Mouse (Mus musculus) liver, embryonic 14.5 days (tissue): Measurements from ENCODE around the gene Bptf. TPM values are rescaled to one million over a fixed set of nuclear protein-coding genes. Genes with fewer than 3 reads are reported as not detected.
A peak's percentile ranks its signal among the peaks of the same experiment; 100 is the strongest.
"Not testable (repeated sequence)": the region's sequence is repeated elsewhere in the genome, so short reads cannot be mapped to it uniquely, and the experiment has no call there.

ENCODE experiments used
- ATAC-seq: fragments of 200-750 bp; cut with Nextera tagmentation; 2 replicates; pipeline ENCODE4 v1.8.0; 2017; ENCODE audit warnings: moderate number of reproducible peaks, mild to moderate bottlenecking, moderate library complexity; ENCODE audit not compliant: insufficient read depth
- DNase-seq, 3 experiments: peaks; one replicate each; pipeline ENCODE4 v3.0.0-alpha.2; 2012 to 2013; ENCODE audit warnings: low read depth in 3 of 3, low spot score in 3 of 3
- H3K27ac ChIP-seq: fragments of 300-500 bp; sonication (generic); 2 replicates; pipeline ENCODE4 v1.5.1; 2014; ENCODE audit warnings: moderate library complexity, mild to moderate bottlenecking, control low read depth, inconsistent platforms
- H3K27me3 ChIP-seq: fragments of 300-500 bp; sonication (generic); 2 replicates; pipeline ENCODE4 v1.6.1; 2014; ENCODE audit warnings: mild to moderate bottlenecking, low read length, moderate library complexity; ENCODE audit not compliant: control insufficient read depth, insufficient read depth
- H3K36me3 ChIP-seq: fragments of 300-500 bp; sonication (generic); replicated peaks from 2 replicates; pipeline ENCODE4 v1.6.1; 2014; ENCODE audit warnings: low read depth; ENCODE audit not compliant: control insufficient read depth, insufficient read depth
- H3K4me1 ChIP-seq, 2 experiments: fragments of 200-500 bp in 1 of 2; fragments of 300-500 bp in 1 of 2; sonication (generic) in 1 of 2; replicated peaks; 2 replicates each; pipeline ENCODE4 v1.6.1; 2012 to 2014; ENCODE audit warnings: antibody characterized with exemption in 1 of 2, inconsistent platforms in 1 of 2, low read length in 1 of 2; ENCODE audit not compliant: control insufficient read depth in 2 of 2, insufficient read depth in 2 of 2
- H3K4me2 ChIP-seq: fragments of 300-500 bp; sonication (generic); 2 replicates; pipeline ENCODE4 v1.6.1; 2014; ENCODE audit warnings: low read depth, mild to moderate bottlenecking, control low read depth, moderate library complexity
- H3K4me3 ChIP-seq, 2 experiments: fragments of 200-500 bp in 1 of 2; fragments of 300-500 bp in 1 of 2; sonication (generic) in 1 of 2; 2 replicates each; pipeline ENCODE4 v1.5.1; 2012 to 2014; ENCODE audit warnings: low read depth in 2 of 2, low read length in 2 of 2, mild to moderate bottlenecking in 2 of 2, control low read depth in 1 of 2, inconsistent platforms in 1 of 2, moderate library complexity in 1 of 2; ENCODE audit not compliant: insufficient read depth in 1 of 2
- H3K9ac ChIP-seq: fragments of 300-500 bp; sonication (generic); replicated peaks from 2 replicates; pipeline ENCODE4 v1.6.1; 2014; ENCODE audit warnings: mild to moderate bottlenecking, control low read depth, moderate library complexity
- H3K9me3 ChIP-seq: fragments of 300-500 bp; sonication (generic); 2 replicates; pipeline ENCODE4 v1.6.1; 2016; ENCODE audit warnings: low read length, mixed read lengths; ENCODE audit not compliant: control insufficient read depth
- CTCF ChIP-seq: IDR thresholded peaks from 2 replicates; pipeline ENCODE4 v1.5.1; 2016; ENCODE audit warnings: antibody characterized with exemption, low read depth, control low read depth
- EP300 ChIP-seq: IDR thresholded peaks from 2 replicates; pipeline ENCODE4 v1.6.1; 2016; ENCODE audit warnings: antibody characterized with exemption, low read depth
- WGBS: fragments of 180-500 bp; shearing (Covaris S2); extraction: QIAGEN DNeasy Blood & Tissue Kit; methylation state at CpG from one replicate; pipeline ENCODE4 v1.1.7; 2014; ENCODE audit not compliant: insufficient replicate concordance; 5-methylcytosine and 5-hydroxymethylcytosine counted together
- polyA plus RNA-seq, 2 experiments: library from polyadenylated mRNA; depleted of rRNA in 1 of 2; stranded (reverse) in 1 of 2; unstranded in 1 of 2; fragments of >200 nt; fragmentation: Nextera tagmentation in 1 of 2; extraction: Ambion mirVana in 1 of 2; gene quantifications; 2 replicates each; pipeline versions ENCODE4 v1.2.1 to v1.2.3; 2012 to 2014

Gene Bptf
- polyA plus RNA-seq, 2 experiments, result 7.5 to 10.3 TPM

DNA sequence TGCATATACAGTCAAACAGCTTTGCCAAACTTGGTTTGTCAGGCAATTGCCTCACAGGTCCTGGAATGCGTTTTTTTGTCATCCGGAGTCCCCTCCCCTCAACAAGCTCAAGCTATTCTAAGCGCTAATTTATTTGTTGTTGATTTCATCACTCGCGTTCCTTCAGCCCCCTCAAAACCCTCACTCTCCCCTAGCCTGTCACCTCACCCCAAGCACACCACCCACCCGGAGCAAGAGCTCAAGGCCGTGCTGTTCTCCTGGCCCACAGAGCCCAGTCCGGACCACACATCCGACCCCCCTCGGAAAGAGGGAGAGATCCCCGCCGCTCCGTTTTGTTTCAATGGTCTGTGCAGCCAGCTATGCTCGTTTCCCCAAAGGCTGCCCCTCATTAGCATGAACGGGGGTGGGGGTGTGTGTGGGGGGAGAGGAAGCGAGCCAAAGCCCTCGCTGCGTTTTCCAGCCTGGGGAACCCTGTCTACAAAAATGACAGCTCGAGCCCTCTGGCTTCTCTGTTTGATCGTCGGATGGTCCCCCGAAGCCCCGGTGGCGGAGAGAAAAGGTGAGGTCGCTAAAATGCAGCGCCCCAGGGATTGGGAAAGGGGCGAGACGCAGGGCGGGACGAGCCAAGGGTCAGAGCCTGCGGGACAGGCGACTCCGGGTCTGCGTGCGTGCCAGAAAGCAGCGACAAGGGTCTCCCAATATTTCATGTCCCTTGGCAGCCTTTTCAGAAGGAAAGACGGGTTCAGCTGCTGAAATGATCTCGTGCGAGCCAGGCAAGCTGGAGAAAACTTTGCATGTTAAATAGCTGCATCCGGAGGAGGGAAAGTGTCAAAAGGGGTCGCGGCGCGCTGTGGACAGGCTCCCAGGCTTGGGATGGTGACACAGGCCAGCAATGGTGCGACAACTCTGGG lies 106.3 kb downstream of the Bptf start, which contains the start of gene 1810010H24Rik:
Gene 1810010H24Rik, plus strand, starts transcription at position 271 of the 911 bp plus-strand sequence.
- no peaks in the 10 kb centered on the region for H3K36me3 ChIP-seq
- TF ChIP-seq EP300, result no peak
- TF ChIP-seq CTCF, result no peak
- ATAC-seq (no peak), DNase-seq (no peak)
- under 1% methylated on average over 45 of the region's 45 CpGs for WGBS
- H3K27me3 ChIP-seq, result peaks cover 33% of the 10 kb centered on the region
- peak within 1 kb of the TSS; percentile 71 for H3K4me2 ChIP-seq
- H3K27ac ChIP-seq, result no peak within 1 kb of the TSS
- peak within 1 kb of the TSS; percentile 36; the same call in 1 of the 2 replicates for H3K9ac ChIP-seq
- H3K4me3 ChIP-seq, result peak within 1 kb of the TSS; percentile 20 to 50
- peaks cover 0 to 12% of the 10 kb centered on the region in 2 experiments; a peak in 2 of 4 replicates for H3K4me1 ChIP-seq
- H3K9me3 ChIP-seq, result no peaks in the 10 kb centered on the region

DNA sequence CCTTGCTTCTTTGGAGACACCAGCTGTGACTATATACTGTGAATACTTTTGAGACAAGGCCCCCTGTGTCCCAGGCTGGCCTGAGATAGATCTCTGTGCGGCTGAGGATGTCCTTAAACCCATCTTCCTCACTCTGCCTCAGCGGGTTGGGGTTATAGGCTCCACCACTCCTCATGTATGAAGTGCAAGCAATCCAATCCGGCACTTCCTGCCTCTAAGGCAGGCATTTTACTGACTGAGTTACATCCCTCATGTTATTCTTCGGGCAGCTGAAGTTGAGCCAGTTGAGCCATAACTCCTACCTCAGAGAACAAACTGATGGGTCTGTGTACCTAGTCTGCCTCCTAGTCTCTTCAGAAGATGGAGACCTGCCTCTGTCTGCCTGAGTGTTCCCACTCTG lies 107.5 kb downstream of the Bptf start:
- peaks cover 0 to 13% of the 10 kb centered on the region in 2 experiments; a peak in 2 of 4 replicates for H3K4me1 ChIP-seq
- 57% methylated on average over 4 of the region's 4 CpGs for WGBS
- DNase-seq (no peak), ATAC-seq (no peak)
- H3K4me2 ChIP-seq, result no peak overlapping the region
- no peaks in the 10 kb centered on the region for H3K36me3 ChIP-seq
- TF ChIP-seq EP300 (no peak), CTCF (no peak)
- H3K4me3 ChIP-seq, result no peak overlapping the region
- H3K9me3 ChIP-seq, result no peaks in the 10 kb centered on the region
- H3K27ac ChIP-seq, result no peak overlapping the region
- H3K9ac ChIP-seq, result no peak overlapping the region
- H3K27me3 ChIP-seq, result peaks cover 33% of the 10 kb centered on the region

DNA sequence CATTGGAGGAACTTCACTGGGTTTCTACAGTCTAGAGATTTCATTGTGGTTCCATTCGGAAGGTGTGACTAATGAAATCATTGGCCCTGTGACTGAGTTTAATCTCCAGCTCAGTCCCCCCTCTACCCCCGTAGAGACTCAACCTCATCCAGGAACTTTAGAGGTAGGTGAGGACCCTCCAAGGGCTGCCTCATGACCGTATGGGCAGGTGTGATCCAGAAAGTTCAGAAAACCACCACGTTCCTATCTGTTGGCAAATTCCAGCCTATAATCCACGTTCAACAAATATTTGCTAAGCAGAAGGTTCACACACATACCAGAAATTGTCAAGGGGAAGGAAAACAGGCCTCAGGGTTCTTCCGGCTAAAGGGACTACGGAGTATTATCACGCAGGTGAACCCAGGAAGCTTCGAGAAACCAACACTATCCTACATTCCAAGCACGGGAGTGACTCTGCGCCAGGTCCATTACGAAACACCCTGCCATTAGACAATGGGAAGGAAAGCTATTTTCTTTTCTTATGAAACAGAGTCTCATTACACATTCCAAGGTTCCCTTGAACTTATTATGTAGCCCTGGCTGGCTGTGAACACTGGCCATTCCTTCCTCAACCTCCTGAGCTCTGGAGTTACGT lies 109.8 kb downstream of the Bptf start:
- Histone ChIP-seq H3K27ac (no peak overlapping the region), H3K4me2 (no peak overlapping the region), H3K9ac (no peak overlapping the region), H3K4me1 (peaks cover 0 to 11% of the 10 kb centered on the region in 2 experiments; a peak in 2 of 4 replicates), H3K4me3 (no peak overlapping the region), H3K27me3 (peaks cover 33% of the 10 kb centered on the region), H3K9me3 (no peaks in the 10 kb centered on the region), H3K36me3 (no peaks in the 10 kb centered on the region)
- no peak for TF ChIP-seq CTCF
- TF ChIP-seq EP300, result no peak
- DNase-seq (no peak), ATAC-seq (no peak)
- 72% methylated on average over 13 of the region's 13 CpGs for WGBS

DNA sequence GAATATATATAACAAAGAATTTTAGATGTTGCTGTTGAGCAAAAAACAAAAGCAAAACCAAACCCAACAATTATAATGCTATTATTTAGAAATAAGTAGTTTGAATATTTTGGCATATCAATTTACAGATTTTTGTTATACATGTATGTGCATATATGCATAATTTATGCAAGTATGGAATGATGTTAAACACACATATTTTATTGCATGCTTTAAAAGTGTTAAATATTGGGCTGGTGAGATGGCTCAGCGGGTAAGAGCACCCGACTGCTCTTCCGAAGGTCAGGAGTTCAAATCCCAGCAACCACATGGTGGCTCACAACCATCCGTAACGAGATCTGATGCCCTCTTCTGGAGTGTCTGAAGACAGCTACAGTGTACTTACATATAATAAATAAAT lies 112.2 kb downstream of the Bptf start:
- H3K4me3 ChIP-seq, H3K4me2 ChIP-seq, DNase-seq, H3K36me3 ChIP-seq, H3K27me3 ChIP-seq, ATAC-seq, H3K9ac ChIP-seq, H3K4me1 ChIP-seq, H3K9me3 ChIP-seq, H3K27ac ChIP-seq: not testable (repeated sequence)
- WGBS, result 73% methylated on average over 3 of the region's 5 CpGs

DNA sequence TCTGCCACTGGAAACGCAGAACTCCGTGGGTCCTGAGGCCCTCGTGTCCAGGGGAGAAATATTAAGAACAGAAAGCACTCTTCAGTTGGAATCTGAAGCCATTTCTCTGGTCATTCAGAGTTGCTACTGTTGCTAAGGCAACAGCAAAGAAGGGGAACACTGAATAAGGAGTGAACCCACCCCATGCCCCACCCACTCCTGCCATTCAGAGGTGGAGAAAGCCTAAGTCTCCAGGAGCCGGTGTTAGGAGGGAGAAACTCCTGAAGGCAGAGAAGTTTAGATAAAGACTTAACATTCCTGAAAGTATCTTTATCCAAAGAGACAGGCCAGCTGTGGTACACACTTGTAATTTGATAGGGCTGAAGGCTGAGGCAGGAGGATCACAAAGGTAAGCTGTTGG lies 112.6 kb downstream of the Bptf start:
- WGBS, result 63% methylated on average over 4 of the region's 4 CpGs
- Histone ChIP-seq H3K4me2 (no peak overlapping the region), H3K27ac (no peak overlapping the region), H3K4me1 (0 out of 4 replicates have a peak, but pooled peaks cover 0 to 3% of the 10 kb centered on the region in 2 experiments), H3K4me3 (no peak overlapping the region), H3K36me3 (no peaks in the 10 kb centered on the region), H3K9me3 (no peaks in the 10 kb centered on the region; the same call in 1 of the 2 replicates), H3K27me3 (peaks cover 5% of the 10 kb centered on the region), H3K9ac (no peak overlapping the region)
- TF ChIP-seq CTCF (no peak), EP300 (no peak)
- ATAC-seq, result no peak
- DNase-seq, result no peak
